Mouse (Mus musculus) frontal cortex, postnatal 25 days (tissue): ENCODE data around the gene Sox5.

ENCODE experiments used
- DNase-seq, 2 experiments: peaks; one replicate each; pipeline ENCODE4 v3.0.0; 2022; ENCODE audit warnings: low spot score in 2 of 2

The Sox5 gene

DNA sequence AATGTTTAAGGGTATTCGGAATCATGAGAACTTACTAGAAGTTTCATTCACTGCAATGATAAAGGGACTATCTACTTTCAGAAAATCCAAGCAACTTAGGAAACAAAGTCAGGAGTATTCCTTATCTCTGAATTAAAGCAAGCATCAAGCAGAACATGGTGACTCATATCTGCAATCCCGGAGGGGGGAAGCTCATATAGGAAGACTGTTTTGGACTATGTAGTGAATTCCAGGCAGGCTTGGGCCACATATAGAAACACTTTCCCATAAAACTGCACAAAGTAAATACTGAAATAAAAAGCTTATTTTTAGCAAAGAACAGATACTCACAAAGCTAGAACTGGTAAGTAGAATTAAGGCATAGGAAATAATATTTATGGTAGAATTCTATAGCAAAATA, 993.3 kb downstream of the Sox5 start:
- DNase-seq = no peak

DNA sequence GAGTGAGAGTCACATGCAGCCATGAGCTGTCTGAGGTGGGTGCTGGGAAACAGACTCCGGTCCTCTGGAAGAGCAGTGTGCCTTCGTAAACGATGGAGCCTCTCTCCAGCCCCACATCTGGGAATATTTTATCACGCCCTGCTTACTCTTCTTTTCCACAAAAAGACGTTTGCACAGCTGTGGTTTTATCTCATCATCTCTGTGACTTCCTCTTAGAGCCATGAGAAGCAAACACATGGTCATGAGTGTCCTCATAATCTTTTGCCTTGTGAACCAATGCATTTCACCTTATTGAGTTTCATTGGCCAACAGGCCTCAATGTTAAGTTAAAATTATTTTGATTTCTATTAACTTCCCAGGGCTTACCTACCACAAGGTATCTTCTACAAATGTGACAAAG, 994.4 kb downstream of the Sox5 start:
- no peak for DNase-seq

DNA sequence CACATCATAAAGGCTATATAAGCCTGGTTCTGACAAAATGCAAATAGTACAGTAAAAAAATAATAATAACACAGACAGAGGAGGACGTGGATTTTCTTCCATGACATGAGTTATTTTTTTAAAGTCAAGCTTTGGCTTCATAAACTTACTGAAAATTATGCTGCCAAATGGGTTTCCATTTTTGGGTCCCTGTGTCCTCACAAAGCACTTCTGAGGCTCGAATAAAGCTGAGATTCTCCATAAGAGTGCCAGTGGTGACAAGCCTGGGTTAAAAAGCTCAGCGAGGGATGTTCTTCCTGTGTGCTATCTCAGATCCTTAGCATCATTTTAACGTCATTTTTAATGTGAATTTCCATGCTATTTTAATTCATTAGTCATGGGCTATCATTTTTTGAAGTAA, 996.1 kb downstream of the Sox5 start:
- DNase-seq = no peak
